Mouse (Mus musculus) midbrain, embryonic 16.5 days (tissue): Measurements from ENCODE around the gene Car5a. TPM values are rescaled to one million over a fixed set of nuclear protein-coding genes. Genes with fewer than 3 reads are reported as not detected.
A peak's percentile ranks its signal among the peaks of the same experiment; 100 is the strongest.

ENCODE experiments used
- microRNA-seq: library from miRNA; unstranded; fragments of <30 nt; microRNA quantifications from one replicate; pipeline ENCODE4, GENCODE M21; 2017
- polyA plus RNA-seq: library from polyadenylated mRNA; unstranded; fragments of >200 nt; fragmentation: Nextera tagmentation; extraction: Ambion mirVana; gene quantifications from 2 replicates; pipeline ENCODE4 v1.2.1, GENCODE M21; 2015

The Car5a gene
- polyA plus RNA-seq, 1 experiment from 2014 or later, result 0.55 TPM

Small RNAs within 50 kb of the gene (microRNA-seq; reads per million reads assigned to microRNA genes)
- gene Mir7237, result 2.8 reads per million, percentile 12 among the genes with 10 or more reads in this experiment

Other genes starting within 250 kb of the Car5a start
- 105 and 106 TPM in 2 replicates for gene Jph3, start 215.3 kb downstream of the Car5a start, polyA plus RNA-seq
- gene Klhdc4, start 115.3 kb downstream of the Car5a start, polyA plus RNA-seq, result 42.1 and 43.3 TPM in 2 replicates
- gene Slc7a5, start 37.2 kb downstream of the Car5a start, polyA plus RNA-seq, result 48.9 and 50.8 TPM in 2 replicates
- gene Banp, start 4.8 kb upstream of the Car5a start, polyA plus RNA-seq, result 54.7 and 55.7 TPM in 2 replicates